Mouse (Mus musculus) left cerebral cortex, postnatal 36 days (tissue): ENCODE data around the gene Ints7. TPM values are rescaled to one million over a fixed set of nuclear protein-coding genes. Genes with fewer than 3 reads are reported as not detected.

ENCODE experiments used
- DNase-seq, 2 experiments: peaks; one replicate each; pipeline ENCODE4 v3.0.0; 2021 to 2022; ENCODE audit warnings: low spot score in 2 of 2, mixed read lengths in 1 of 2
- intact Hi-C: fragments of 180-260 bp; cut with DNase I; formaldehyde crosslinking; loops from one replicate; pipeline ENCODE4 v1.15.1; 2025
- total RNA-seq, 2 experiments: library from RNA; stranded (reverse); gene quantifications; 2 replicates each; pipeline ENCODE4 v1.2.3; 2021

The Ints7 gene
- total RNA-seq, 2 experiments from 2014 or later = 32.6 to 40.9 TPM

- DNase-seq = no peak
- intact Hi-C loops = no loop called here
These were observed 88.2 kb downstream of the Ints7 start for GRCm38 (mm10) chr1:191663603-191664002.

- intact Hi-C loops = no loop called here
- no peak for DNase-seq
These were observed 90.9 kb downstream of the Ints7 start for GRCm38 (mm10) chr1:191666351-191666750.

DNA sequence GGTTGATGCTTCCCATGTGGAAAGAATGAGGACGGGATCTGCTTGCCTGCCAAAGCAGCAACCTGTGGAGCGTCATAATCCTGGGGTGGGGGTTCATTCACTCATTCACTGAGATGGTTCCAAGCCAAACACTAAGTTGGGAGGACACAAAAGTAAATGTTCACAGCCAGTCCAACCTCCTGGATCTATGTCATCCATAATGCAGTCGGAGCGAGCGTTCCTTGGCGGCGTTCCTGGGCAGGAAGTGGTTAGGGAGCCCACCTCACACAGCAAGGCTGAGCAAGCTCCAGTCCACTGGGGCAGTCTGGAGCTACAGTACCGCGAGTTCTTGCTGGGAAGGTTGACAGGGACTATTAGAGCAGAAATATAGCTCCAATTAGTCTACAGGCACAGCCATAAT, 92.6 kb downstream of the Ints7 start:
- intact Hi-C loops = no loop called here
- no peak for DNase-seq

Other genes with a start within 250 kb of the Ints7 start
- gene Tmem206, start 249.7 kb upstream of the Ints7 start, total RNA-seq = 1 to 10 TPM; 8.2 to 8.7 TPM
- 10 to 100 TPM; 89.0 to 95.7 TPM for gene Ppp2r5a, start 172.4 kb upstream of the Ints7 start, total RNA-seq
- gene Dtl, start 92 bp upstream of the Ints7 start, total RNA-seq = 1 to 10 TPM; 6.3 to 7.6 TPM
- gene Lpgat1, start 142.2 kb downstream of the Ints7 start, total RNA-seq = 100 to 1,000 TPM; 181 TPM
- 1 to 10 TPM; 1.3 to 1.6 TPM for gene Nek2, start 245.8 kb downstream of the Ints7 start, total RNA-seq